Mouse (Mus musculus) G1E (cell line): ENCODE data around the gene Olfr777.

Source experiments
- GATA1 ChIP-seq: IDR thresholded peaks from 2 replicates; pipeline ENCODE4 v1.6.1; 2012; ENCODE audit warnings: borderline replicate concordance, low read length, inconsistent platforms, mixed read lengths
- POLR2AphosphoS5 ChIP-seq: IDR thresholded peaks from 2 replicates; pipeline ENCODE4 v1.6.1; 2012; ENCODE audit warnings: low read depth, low read length, inconsistent platforms; ENCODE audit not compliant: insufficient replicate concordance

GRCm38 (mm10) chr10:129235904-129236303 is 35.4 kb downstream of the Olfr777 start, which contains the start of gene Olfr774:
- TF ChIP-seq POLR2AphosphoS5 (no peak), GATA1 (no peak)
